Mouse (Mus musculus) embryonic facial prominence, embryonic 14.5 days (tissue): ENCODE data around the gene Hoxa5. TPM values are rescaled to one million over a fixed set of nuclear protein-coding genes. Genes with fewer than 3 reads are reported as not detected.

ENCODE experiments used
- ATAC-seq: fragments of 200-750 bp; cut with Nextera tagmentation; 2 replicates; pipeline ENCODE4 v1.8.0; 2017; ENCODE audit warnings: low read depth, moderate number of reproducible peaks, moderate TSS enrichment
- DNase-seq: peaks from one replicate; pipeline ENCODE4 v3.0.0-alpha.2; 2015; ENCODE audit warnings: low spot score
- H3K27ac ChIP-seq: fragments of 300-500 bp; sonication (generic); replicated peaks from 2 replicates; pipeline ENCODE4 v1.5.1; 2014; ENCODE audit warnings: low read depth, mild to moderate bottlenecking, low read length, moderate library complexity
- H3K27me3 ChIP-seq: fragments of 300-500 bp; sonication (generic); replicated peaks from 2 replicates; pipeline ENCODE4 v1.6.1; 2014; ENCODE audit warnings: low read length; ENCODE audit not compliant: control insufficient read depth, insufficient read depth
- H3K36me3 ChIP-seq: fragments of 300-500 bp; sonication (generic); 2 replicates; pipeline ENCODE4 v1.6.1; 2014; ENCODE audit warnings: low read length, mixed read lengths; ENCODE audit not compliant: control insufficient read depth, insufficient read depth
- H3K4me1 ChIP-seq: fragments of 300-500 bp; sonication (generic); 2 replicates; pipeline ENCODE4 v1.6.1; 2014; ENCODE audit warnings: antibody characterized with exemption, low read length; ENCODE audit not compliant: control insufficient read depth, insufficient read depth
- H3K4me2 ChIP-seq: fragments of 300-500 bp; sonication (generic); 2 replicates; pipeline ENCODE4 v1.6.1; 2014; ENCODE audit warnings: low read depth, mild to moderate bottlenecking, low read length, moderate library complexity, mixed read lengths
- H3K4me3 ChIP-seq: fragments of 300-500 bp; sonication (generic); 2 replicates; pipeline ENCODE4 v1.5.1; 2014; ENCODE audit warnings: low read depth, mild to moderate bottlenecking, low read length
- H3K9ac ChIP-seq: fragments of 300-500 bp; sonication (generic); 2 replicates; pipeline ENCODE4 v1.6.1; 2014; ENCODE audit warnings: low read depth, mild to moderate bottlenecking, low read length, moderate library complexity, mixed read lengths
- H3K9me3 ChIP-seq: fragments of 300-500 bp; sonication (generic); 2 replicates; pipeline ENCODE4 v1.6.1; 2016; ENCODE audit warnings: low read length; ENCODE audit not compliant: control insufficient read depth
- WGBS: fragments of 180-500 bp; shearing (Covaris S2); extraction: QIAGEN DNeasy Blood & Tissue Kit; methylation state at CpG from one replicate; pipeline ENCODE4 v1.1.7; 2014; 5-methylcytosine and 5-hydroxymethylcytosine counted together
- polyA plus RNA-seq: library from polyadenylated mRNA; unstranded; fragments of >200 nt; fragmentation: Nextera tagmentation; extraction: Ambion mirVana; gene quantifications from 2 replicates; pipeline ENCODE4 v1.2.1, GENCODE M21; 2014

Gene Hoxa5
- polyA plus RNA-seq, 1 experiment from 2014 or later: 2.4 TPM

DNA sequence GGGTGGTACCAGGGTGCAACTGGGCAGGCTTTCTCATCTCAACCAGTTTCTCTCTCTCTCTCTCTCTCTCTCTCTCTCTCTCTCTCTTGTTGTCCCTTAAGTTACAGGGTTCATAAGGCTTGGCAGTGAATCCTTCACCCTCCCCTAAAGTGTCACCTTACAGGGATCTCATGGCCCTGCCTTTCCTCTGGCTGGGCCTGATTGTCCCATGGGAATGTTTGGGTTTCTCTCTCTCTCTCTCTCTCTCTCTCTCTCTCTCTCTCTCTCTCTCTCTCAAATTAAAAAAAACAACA, 3.2 kb upstream of the Hoxa5 start:
- H3K4me1 ChIP-seq: 0 out of 2 replicates have a peak, but pooled peaks cover 4% of the 10 kb centered on the region
- no peak for ATAC-seq
- no peak overlapping the region for H3K4me3 ChIP-seq
- no peak overlapping the region for H3K27ac ChIP-seq
- H3K9ac ChIP-seq: no peak overlapping the region
- no peaks in the 10 kb centered on the region for H3K36me3 ChIP-seq
- peaks cover 100% of the 10 kb centered on the region for H3K27me3 ChIP-seq
- no peaks in the 10 kb centered on the region for H3K9me3 ChIP-seq
- no peak for DNase-seq
- H3K4me2 ChIP-seq: no peak overlapping the region

- Histone ChIP-seq H3K4me2 (no peak overlapping the region), H3K27me3 (peaks cover 100% of the 10 kb centered on the region), H3K9me3 (no peaks in the 10 kb centered on the region), H3K27ac (no peak overlapping the region), H3K4me3 (no peak overlapping the region), H3K36me3 (no peaks in the 10 kb centered on the region), H3K9ac (no peak overlapping the region), H3K4me1 (0 out of 2 replicates have a peak, but pooled peaks cover 4% of the 10 kb centered on the region)
- ATAC-seq (no peak), DNase-seq (no peak)
- 7% methylated on average over 4 of the region's 4 CpGs for whole genome bisulfite sequencing
These were observed 2.7 kb upstream of the Hoxa5 start for GRCm38 (mm10) chr6:52206882-52207683.

DNA sequence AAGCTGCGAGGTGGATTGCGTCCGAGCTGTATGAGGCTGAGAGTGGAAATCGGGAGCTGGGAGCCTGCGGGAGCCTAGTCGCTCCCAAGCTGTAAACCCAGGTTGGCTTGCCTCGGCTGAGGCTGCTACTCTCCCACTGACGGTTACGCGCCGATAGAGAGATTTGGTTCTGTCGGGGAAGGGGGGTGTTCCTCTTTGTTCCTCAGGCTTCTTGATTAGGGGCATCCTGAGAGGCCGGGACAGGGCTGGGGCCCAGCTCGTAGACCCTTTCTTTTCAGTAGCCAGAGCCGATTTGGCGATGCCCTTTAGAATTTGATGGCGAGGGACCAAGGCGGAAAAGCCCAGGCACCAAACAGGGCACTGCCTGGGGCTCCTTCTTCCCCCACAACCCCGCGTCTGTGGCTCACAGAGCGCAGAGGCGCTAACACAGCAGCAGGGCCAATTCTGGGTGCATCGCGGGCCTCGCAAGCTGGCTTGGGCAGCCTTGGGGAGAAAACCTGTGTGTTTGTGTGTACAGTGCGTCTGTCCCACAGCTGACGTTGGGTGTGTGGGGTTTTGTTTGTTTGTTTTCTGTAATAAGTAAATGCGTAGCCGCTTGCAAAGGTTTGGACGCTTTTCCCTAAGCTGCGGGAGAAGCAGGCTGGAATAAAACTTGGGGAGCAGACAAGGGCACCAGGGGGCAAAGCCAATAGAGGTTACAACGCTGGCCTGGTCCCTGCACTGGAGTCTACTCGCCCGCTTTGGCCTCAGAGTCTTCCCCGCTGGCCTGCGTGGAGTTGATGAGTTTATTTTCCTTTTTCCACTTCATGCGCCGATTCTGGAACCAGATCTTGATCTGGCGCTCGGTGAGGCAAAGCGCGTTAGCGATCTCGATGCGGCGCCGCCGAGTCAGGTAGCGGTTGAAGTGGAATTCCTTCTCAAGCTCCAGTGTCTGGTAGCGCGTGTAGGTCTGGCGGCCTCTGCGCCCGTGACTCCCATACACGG, 1.5 kb upstream of the Hoxa5 start:
- H3K4me3 ChIP-seq: no peak overlapping the region
- H3K4me2 ChIP-seq: no peak overlapping the region; the same call in 1 of the 2 replicates
- no peak overlapping the region for H3K9ac ChIP-seq
- no peak overlapping the region for H3K27ac ChIP-seq
- peaks cover 100% of the 10 kb centered on the region for H3K27me3 ChIP-seq
- no peak for DNase-seq
- no peaks in the 10 kb centered on the region for H3K9me3 ChIP-seq
- 0 out of 2 replicates have a peak, but pooled peaks cover 4% of the 10 kb centered on the region for H3K4me1 ChIP-seq
- H3K36me3 ChIP-seq: no peaks in the 10 kb centered on the region
- 2% methylated on average over 54 of the region's 55 CpGs for WGBS
- ATAC-seq: no peak

DNA sequence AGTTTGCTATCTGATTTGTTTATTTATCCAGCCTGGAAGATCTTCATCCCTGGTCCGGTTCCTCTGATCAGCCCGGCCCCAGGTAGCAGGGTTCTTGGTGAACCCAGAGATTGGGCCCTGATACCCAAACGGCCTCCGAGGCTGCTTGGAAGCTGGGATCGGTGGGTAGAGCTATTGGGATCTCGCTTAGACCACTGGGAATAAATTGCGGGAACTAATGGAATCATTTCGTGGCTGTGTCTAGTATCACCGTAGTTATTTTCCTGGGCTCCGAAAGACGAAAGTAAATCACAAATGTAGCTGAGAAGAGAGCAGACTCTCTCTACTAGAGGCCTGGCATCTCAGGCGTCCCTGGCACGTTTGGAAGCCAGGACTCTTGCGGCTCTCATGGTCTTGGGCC, 834 bp upstream of the Hoxa5 start:
- Histone ChIP-seq H3K4me1 (0 out of 2 replicates have a peak, but pooled peaks cover 4% of the 10 kb centered on the region), H3K27ac (no peak overlapping the region), H3K9ac (no peak overlapping the region), H3K27me3 (peaks cover 100% of the 10 kb centered on the region), H3K4me2 (no peak overlapping the region), H3K36me3 (no peaks in the 10 kb centered on the region), H3K9me3 (no peaks in the 10 kb centered on the region), H3K4me3 (no peak overlapping the region)
- no peak for DNase-seq
- no peak for ATAC-seq
- 6% methylated on average over 14 of the region's 14 CpGs for WGBS

DNA sequence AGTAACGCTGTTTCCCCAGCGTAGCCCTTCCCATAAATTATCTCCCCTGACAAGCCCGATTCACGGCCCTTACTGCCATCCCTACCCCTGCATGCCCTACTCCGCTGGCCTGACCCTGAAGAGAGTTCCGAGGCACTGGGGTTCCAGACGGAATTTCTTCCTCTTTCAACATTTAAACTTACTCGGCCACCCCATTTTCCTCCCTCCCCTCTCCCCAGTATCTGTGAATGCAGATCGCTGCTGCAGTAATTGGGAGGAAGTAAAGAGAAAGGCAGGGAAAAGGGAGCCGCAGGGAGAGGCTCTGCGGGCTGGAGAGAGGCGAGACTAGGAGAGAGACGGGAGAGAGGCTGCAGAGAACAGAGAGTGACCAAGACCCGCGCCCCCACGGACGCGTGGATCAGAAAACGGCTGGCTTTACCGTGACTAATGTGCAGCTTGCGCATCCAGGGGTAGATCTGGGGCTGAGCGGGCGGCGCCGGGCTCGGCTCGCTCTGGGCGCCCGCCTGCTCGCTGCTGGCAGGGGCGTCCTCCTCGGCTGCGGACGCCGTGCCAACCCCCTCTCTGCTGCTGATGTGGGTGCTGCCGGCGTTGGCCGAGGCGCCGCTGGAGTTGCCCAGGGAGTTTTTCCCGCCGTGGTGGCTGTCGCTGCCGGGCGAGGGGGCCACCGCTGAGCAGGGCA, 877 bp downstream of the Hoxa5 start:
- no peak for DNase-seq
- no peaks in the 10 kb centered on the region for H3K9me3 ChIP-seq
- H3K4me2 ChIP-seq: peak overlapping the region; percentile 47
- H3K27me3 ChIP-seq: peaks cover 100% of the 10 kb centered on the region
- ATAC-seq: 0 out of 2 replicates have a peak, but pooled peaks have one; percentile 37
- peak overlapping the region; percentile 31; the same call in 1 of the 2 replicates for H3K9ac ChIP-seq
- under 1% methylated on average over 28 of the region's 46 CpGs for WGBS
- H3K4me3 ChIP-seq: peak overlapping the region; percentile 34
- H3K4me1 ChIP-seq: 0 out of 2 replicates have a peak, but pooled peaks cover 4% of the 10 kb centered on the region
- no peaks in the 10 kb centered on the region for H3K36me3 ChIP-seq
- no peak overlapping the region for H3K27ac ChIP-seq

- H3K27ac ChIP-seq: no peak overlapping the region
- no peak overlapping the region for H3K9ac ChIP-seq
- peak overlapping the region; percentile 34 for H3K4me3 ChIP-seq
- 1% methylated on average over 10 of the region's 10 CpGs for WGBS
- 0 out of 2 replicates have a peak, but pooled peaks cover 4% of the 10 kb centered on the region for H3K4me1 ChIP-seq
- H3K4me2 ChIP-seq: peak overlapping the region; percentile 47; the same call in 1 of the 2 replicates
- DNase-seq (no peak), ATAC-seq (no peak)
- H3K9me3 ChIP-seq: no peaks in the 10 kb centered on the region
- H3K27me3 ChIP-seq: peaks cover 100% of the 10 kb centered on the region
- no peaks in the 10 kb centered on the region for H3K36me3 ChIP-seq
These were observed 1.3 kb downstream of the Hoxa5 start for GRCm38 (mm10) chr6:52203121-52203370.

- WGBS: 4% methylated on average over 22 of the region's 22 CpGs
- Histone ChIP-seq H3K36me3 (no peaks in the 10 kb centered on the region), H3K9ac (no peak overlapping the region), H3K4me2 (peak overlapping the region; percentile 47; the same call in 1 of the 2 replicates), H3K4me1 (0 out of 2 replicates have a peak, but pooled peaks cover 4% of the 10 kb centered on the region), H3K27ac (no peak overlapping the region), H3K4me3 (peak overlapping the region; percentile 34; the same call in 1 of the 2 replicates), H3K9me3 (no peaks in the 10 kb centered on the region), H3K27me3 (peaks cover 100% of the 10 kb centered on the region)
- ATAC-seq (no peak), DNase-seq (no peak)
These were observed 1.8 kb downstream of the Hoxa5 start for GRCm38 (mm10) chr6:52202362-52203120.

- no peak overlapping the region for H3K4me3 ChIP-seq
These were observed 3.1 kb downstream of the Hoxa5 start for GRCm38 (mm10) chr6:52201269-52201668.

More at GRCm38 (mm10) chr6:52201269-52201668, 3.1 kb downstream of the Hoxa5 start:
- Histone ChIP-seq H3K36me3 (no peaks in the 10 kb centered on the region), H3K27ac (no peak overlapping the region), H3K9ac (no peak overlapping the region), H3K4me2 (no peak overlapping the region), H3K4me1 (0 out of 2 replicates have a peak, but pooled peaks cover 4% of the 10 kb centered on the region), H3K27me3 (peaks cover 100% of the 10 kb centered on the region), H3K9me3 (no peaks in the 10 kb centered on the region)
- ATAC-seq: no peak
- WGBS: 29% methylated on average over 1 of the region's 1 CpGs
- DNase-seq: no peak
